Mouse (Mus musculus): ENCODE results near the gene Fzr1. TPM values are rescaled to one million over a fixed set of nuclear protein-coding genes. Genes with fewer than 3 reads are reported as not detected.

Gene Fzr1
- 42.1 and 63.2 TPM in 2 replicates for polyA plus RNA-seq (2015; fragmentation: Nextera tagmentation; extraction: Ambion mirVana)

DNA sequence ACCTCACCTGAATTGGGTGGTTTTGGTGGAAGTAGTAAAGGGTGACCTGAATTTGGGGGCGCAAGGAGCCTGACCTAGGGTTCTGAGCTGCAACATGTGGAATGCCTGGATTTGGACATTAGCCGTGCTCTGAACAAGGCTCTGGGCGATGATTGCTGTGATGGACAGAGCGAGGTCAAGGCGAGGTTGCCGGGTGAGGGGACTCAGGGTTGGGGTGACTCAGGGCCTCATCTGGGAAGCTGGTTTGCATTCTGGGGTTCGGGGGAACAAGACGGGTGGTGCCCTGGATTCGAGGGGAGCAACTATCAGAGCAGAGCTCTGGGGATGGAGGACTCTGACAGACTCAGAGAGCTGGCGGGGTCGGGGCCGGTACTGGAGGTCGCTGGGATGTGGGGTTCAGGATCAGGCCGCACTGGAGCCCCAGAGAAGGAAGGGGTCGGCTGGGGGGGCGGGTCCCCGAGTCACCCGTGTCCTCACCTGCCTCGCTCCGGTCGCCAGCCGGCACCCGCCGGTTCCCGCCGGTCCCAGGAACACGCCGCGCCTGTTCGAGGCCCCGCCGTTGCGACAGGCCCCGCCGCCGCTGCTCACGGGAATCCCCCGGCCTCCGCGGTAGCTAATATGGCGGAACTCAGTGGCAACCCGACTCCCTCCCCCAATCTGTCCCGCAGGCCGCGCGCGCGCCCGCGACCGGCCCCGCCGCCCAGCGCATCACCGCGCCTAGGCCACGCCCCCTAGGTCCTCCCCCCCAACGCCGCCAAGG lies at the start of gene Fzr1:
Gene Fzr1, minus strand, starts transcription at position 724 of the 760 bp plus-strand sequence.

DNA sequence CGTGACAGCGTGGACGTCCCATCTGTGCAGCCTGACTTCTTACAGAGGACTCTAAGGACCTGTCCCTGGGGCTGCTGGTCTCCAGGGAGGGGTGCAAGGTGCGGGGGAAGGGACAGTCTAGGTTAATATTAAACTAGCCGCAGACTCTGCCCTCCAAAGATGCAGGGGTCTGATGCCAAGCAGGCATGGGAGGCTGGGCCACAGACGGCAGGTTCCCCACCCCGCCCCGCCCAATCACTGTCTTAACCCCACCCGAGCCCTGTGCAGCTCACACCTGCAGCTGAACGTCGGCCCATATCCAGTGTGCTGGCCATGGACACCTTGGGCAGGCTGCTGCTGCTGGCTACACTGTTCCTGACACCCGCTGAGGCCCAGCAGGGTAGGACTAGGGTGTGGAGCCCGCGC lies 14.5 kb upstream of the Fzr1 start, which contains the start of gene Smim24:
Gene Smim24, plus strand, starts transcription at position 271 of the 405 bp plus-strand sequence.

DNA sequence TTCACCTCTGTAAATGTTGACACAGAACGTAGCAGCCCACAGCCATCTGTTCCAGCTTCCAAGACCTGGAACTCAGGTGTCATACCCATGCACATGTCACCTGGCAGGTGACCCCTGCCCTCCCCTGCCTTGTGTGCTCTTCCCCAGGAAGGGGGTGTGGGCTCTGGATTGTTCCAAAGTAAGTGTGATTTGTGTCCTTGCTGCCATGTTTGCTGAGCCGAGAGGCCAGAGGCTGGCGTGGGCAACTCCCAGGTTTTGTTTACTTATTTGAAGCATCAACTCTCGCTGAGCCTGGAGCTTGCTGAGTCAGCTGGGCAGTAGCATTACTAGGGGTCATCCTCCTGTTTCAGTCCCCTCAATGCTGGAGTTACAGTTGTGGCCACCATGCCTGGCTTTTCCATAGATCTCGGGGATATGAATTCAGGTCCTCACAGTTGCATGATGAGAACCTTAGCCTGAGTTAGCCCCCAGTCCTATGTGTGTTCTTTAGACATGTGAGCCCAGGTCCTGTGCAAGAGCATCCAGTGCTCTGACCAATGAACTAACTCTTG lies 10.3 kb upstream of the Fzr1 start, which contains the start of gene Gm48552:
Gene Gm48552, plus strand, starts transcription at position 501 of the 551 bp plus-strand sequence.

DNA sequence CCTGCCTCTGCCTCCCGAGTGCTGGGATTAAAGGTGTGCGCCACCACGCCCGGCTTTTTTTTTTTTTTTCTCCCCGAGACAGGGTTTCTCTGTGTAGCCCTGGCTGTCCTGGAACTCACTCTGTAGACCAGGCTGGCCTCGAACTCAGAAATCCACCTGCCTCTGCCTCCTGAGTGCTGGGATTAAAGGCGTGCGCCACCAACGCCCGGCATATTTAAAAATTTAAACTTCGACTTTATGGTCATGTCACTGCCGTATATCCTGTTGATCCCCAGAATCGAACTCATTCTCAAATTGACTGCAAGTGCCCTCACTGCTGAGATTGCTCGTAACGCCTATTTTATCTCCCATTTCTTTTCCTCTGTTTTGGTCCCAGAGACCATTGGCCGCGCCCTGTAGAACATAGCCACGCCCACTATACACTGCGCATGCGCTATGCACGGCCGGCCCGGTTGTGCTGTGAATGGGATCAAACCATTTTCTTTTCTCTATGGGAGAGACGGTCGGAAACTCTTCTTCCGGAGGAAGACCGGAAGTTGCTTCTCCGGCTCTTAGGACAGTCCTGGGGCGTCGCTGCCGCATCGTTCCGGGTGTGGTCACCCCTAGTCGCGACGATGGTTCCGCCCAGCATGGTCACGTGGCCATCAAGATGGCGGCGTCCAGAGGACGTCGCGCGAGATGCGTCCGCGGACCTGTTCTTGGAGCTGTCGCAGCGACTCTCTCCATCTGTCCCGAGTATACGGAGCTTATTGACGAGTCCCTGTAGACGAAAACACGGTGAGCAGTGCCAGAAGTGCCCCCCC lies 5.7 kb upstream of the Fzr1 start, which contains the start of the genes Dohh and Gm48551:
Gene Dohh, plus strand, starts transcription at position 627 of the 803 bp plus-strand sequence.
Gene Gm48551, plus strand, starts transcription at position 665 of the 803 bp plus-strand sequence.

DNA sequence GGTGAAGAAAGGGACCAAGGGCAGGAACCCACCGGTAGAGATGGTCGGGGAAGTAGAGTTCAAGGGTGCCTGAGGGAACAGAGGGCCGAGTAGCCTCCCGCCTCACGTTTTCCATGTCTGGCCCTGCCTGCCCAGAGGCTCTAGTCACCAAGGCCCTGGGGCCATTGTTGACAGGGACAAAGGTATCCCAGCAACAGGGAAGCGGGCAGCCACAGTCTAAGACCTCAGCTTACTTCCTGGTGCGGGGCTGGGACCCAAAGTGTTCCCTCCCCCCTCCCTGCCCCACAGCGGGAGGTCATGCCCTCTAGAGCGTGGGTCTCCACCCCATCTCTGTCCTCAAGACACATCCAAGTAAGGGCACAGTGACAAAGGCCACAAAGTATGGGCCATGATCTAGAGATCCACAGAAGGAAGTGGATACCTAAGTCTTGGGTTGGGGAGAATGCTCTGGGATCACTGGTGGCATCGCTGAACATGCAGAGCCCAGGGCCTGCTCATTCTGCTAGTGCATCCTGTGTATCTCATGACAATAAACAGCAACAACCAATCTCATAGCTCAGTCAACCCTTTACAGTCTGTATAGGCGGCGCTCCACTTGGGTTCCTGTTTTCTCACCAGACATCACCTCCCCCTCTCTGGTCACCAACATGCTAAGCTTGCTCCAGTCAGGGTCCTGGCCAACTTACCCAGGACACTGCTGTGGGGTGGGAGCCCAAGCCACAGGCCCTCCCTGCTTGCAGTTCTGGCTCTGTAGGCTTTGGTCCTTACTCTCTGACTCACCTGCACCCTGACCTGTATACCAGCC lies 12.4 kb downstream of the Fzr1 start, which contains the start of gene 4930404N11Rik:
Gene 4930404N11Rik, minus strand, starts transcription at position 145 of the 805 bp plus-strand sequence.

DNA sequence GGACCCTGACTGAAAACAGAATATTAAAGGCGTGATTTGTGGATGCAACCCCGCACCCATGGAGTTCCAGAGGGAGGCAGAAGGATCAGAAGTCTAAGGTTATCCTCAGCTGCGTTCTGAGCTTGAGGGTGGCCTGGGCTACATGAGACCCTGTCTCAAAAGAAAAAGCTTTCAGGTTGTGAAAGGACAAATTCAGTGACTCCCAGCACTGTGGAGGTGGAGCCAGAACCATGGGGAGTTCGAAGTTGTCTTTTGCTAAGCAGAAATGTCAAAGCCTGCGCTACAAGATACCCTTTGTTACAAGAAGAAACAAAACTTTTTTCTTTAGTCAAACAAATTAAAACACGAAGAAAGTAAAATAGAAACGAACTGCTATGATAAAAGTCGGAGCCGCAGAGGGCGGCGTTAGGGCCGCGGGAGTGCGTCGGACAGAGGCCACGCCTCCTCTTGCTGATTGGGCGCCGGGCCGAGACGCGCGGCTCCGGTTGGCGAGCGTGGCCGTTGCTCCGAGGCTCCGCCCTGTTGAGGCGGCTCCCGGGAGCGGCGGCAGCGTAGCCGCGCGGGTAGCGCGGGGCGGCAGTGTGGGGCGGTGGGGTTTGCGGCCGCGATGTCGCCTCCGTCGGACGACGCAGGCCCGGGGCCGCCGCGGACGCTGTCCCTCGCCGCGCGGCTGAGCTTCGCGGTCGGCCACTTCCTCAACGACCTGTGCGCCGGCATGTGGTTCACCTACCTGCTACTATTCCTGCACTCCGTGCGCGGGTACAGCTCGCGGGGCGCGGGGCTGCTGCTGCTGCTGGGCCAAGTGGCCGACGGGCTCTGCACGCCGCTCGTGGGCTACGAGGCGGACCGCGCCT lies 21.1 kb downstream of the Fzr1 start, which contains the start of gene Mfsd12:
Gene Mfsd12, plus strand, starts transcription at position 501 of the 854 bp plus-strand sequence.

DNA sequence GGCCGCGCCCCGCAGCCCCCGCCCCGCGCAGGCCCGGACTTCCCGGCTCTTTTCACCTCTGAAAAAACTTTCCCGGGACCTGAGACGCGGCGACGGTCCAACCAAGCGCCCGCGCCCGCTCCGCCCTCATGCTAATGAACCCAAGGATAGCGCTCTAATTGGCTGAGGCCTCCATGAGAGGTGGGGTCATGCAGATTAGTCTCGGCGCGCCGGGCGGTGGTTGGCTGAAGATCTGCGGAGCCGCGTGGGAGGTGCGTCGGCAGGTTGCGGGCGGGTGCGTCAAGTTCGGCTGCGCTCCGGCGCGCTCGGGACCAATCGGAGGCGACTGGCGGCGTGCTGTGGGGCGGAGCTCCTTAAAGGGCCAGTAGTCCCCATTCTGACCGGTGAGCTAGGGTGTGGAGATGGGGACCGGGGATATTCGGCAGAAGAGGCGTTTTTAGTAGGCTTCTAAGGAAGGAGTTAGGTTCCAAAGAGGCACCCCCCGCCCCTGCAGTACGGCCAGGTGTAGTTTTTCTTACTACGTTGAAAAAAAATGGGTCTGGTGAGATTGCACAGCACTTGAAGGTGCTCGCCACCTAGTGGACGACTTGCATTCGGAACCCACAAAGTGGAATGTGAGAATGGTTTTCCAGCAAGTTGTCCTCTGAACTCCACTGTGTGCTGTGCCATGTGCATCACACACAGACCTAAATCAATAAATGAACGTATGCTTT lies 27.8 kb downstream of the Fzr1 start, which contains the start of gene Hmg20b:
Gene Hmg20b, minus strand, starts transcription at position 130 of the 713 bp plus-strand sequence.

DNA sequence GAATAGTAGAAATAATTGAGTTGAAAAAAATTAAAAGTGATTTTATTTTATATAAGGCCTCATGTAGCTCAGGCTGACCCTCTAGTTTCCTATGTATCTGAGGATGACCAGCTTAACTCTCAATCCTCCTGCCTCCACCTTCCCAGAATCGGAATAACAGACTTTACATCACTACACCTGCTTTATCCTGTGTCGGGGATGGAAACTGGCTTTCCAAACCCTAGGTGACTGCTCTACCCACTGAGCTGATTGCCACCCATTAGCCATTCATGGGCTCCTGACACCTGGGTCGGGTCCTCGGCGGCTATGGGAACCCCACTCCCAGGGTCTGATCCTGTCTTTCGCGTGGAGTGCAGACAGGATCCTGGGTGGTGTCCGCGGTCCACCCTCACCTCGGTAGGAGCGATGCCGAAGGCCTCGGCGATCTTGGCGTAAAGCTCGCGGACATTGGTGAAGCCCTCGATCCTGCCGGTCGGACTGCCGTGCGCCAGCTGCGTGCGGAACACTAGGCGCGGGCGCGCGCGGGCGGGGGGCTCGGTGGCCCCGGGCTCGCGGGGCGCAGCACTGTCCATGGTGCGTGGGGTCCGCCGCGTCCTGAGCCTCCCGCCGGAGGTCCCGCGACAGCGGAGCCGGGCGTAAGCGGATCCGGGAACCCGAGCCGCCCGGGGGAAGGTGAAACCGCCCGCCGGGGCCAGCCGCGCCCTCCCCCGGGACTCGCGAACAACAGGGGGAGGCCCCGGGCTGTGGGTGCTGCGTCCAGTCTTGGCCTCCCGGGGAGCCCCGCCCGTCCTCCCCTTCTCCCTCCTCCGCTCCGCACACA lies 35.4 kb downstream of the Fzr1 start, which contains the start of gene Gipc3:
Gene Gipc3, minus strand, starts transcription at position 581 of the 820 bp plus-strand sequence.

DNA sequence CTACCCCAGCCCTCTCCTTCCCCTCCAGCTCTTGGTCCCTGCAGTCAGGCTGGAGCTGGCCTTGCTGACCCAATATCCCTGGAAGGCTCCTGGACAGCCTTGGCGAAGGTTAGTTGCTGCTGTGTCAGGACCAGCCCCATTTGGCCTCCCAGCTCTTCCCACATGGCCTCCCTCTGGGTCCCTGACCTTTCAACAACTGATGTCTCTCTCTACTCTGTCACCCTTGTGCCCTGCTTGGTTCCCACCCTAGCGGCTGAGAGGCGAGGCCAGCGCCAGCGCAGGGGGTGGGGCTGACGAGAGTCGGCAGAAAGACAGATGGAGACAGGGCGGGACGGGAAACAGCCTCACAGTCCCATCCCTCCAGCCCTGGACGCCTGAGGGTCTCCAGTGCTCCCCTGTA lies 49.9 kb downstream of the Fzr1 start, which contains the start of gene Tbxa2r:
Gene Tbxa2r, plus strand, starts transcription at position 346 of the 400 bp plus-strand sequence.

DNA sequence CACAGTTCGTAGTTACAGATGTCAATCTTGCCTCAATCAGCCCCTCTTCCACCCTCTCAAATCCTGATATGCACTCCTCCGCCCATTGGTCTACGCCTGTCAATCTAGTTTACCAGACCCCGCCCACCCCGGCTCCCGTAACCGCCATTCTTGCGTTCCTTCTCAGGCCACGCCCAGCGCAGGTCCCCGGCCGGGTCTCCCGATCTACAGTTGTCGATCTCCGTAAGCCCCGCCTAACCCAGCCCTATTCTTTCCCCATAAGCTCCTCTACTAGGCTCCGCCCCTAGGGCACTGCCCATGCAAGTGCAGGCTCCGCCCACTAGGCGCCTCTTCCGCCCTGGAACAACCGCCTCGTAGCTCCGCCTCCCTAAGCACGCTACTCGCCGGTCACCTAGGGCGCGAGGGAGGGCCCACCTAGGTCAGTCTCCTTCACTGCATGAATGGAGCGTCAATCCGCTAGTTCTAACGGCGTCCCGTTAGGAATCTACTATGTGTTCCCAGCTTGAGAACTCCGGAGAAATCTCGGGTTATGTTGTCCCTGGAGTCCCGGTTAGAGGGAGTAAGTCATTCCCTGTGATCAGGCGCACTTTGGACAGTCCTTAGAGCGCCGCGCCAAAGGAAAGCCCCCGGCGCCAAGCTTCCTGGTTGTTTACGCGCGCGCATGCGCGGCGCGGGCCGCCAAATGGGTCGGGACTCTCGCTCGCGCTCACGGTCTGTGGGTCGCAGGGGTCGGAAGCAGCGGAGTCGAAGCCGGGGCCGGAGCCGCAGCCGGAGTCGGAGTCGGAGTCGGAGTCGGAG lies 57.6 kb downstream of the Fzr1 start, which contains the start of gene Cactin:
Gene Cactin, plus strand, starts transcription at position 554 of the 798 bp plus-strand sequence.

Small RNAs within 50 kb of the gene (microRNA-seq; reads per million reads assigned to microRNA genes)
- gene Mir1191b (ENCODE audit: borderline replicate concordance, insufficient number of aligned reads) (2.1 reads per million), gene Mir6913 (ENCODE audit: borderline replicate concordance, insufficient number of aligned reads) (not detected)

Other genes with a start within 250 kb of the Fzr1 start
- 38.3 and 48.5 TPM in 2 replicates for gene Zbtb7a, start 243.3 kb downstream of the Fzr1 start, polyA plus RNA-seq (2015; fragmentation: Nextera tagmentation; extraction: Ambion mirVana)
- gene Pias4, start 210.6 kb downstream of the Fzr1 start, polyA plus RNA-seq (2015; fragmentation: Nextera tagmentation; extraction: Ambion mirVana), result 15.5 and 24.7 TPM in 2 replicates
- 323 and 361 TPM in 2 replicates for gene Eef2, start 201.9 kb downstream of the Fzr1 start, polyA plus RNA-seq (2015; fragmentation: Nextera tagmentation; extraction: Ambion mirVana)
- 45.5 and 58.7 TPM in 2 replicates for gene Dapk3, start 195.5 kb downstream of the Fzr1 start, polyA plus RNA-seq (2015; fragmentation: Nextera tagmentation; extraction: Ambion mirVana)
- gene 4930442H23Rik, start 194.7 kb downstream of the Fzr1 start, polyA plus RNA-seq (2015; fragmentation: Nextera tagmentation; extraction: Ambion mirVana), result 0.16 TPM in 1 of 2 replicates, not detected in the other
- 0.13 TPM in 1 of 2 replicates, not detected in the other for gene Nmrk2, start 176.5 kb downstream of the Fzr1 start, polyA plus RNA-seq (2015; fragmentation: Nextera tagmentation; extraction: Ambion mirVana)
- 2.4 and 8.1 TPM in 2 replicates for gene Atcay, start 147.7 kb downstream of the Fzr1 start, polyA plus RNA-seq (2015; fragmentation: Nextera tagmentation; extraction: Ambion mirVana)
- gene Zfr2, start 145.4 kb downstream of the Fzr1 start, polyA plus RNA-seq (2015; fragmentation: Nextera tagmentation; extraction: Ambion mirVana), result 5.5 and 7.2 TPM in 2 replicates
- gene Matk, start 125.6 kb downstream of the Fzr1 start, polyA plus RNA-seq (2015; fragmentation: Nextera tagmentation; extraction: Ambion mirVana), result 1.5 and 1.8 TPM in 2 replicates
- gene Mrpl54, start 111.6 kb downstream of the Fzr1 start, polyA plus RNA-seq (2015; fragmentation: Nextera tagmentation; extraction: Ambion mirVana), result 257 and 299 TPM in 2 replicates
- 29.0 and 34.3 TPM in 2 replicates for gene Apba3, start 111.6 kb downstream of the Fzr1 start, polyA plus RNA-seq (2015; fragmentation: Nextera tagmentation; extraction: Ambion mirVana)
- gene Tjp3, start 86.9 kb downstream of the Fzr1 start, polyA plus RNA-seq (2015; fragmentation: Nextera tagmentation; extraction: Ambion mirVana), result 0.76 and 1.2 TPM in 2 replicates
- 29.5 and 37.8 TPM in 2 replicates for gene Pip5k1c, start 85.6 kb downstream of the Fzr1 start, polyA plus RNA-seq (2015; fragmentation: Nextera tagmentation; extraction: Ambion mirVana)
- gene Cactin, start 57.4 kb downstream of the Fzr1 start, polyA plus RNA-seq (2015; fragmentation: Nextera tagmentation; extraction: Ambion mirVana), result 17.8 and 25.6 TPM in 2 replicates
- 28.4 and 31.0 TPM in 2 replicates for gene Tbxa2r, start 49.8 kb downstream of the Fzr1 start, polyA plus RNA-seq (2015; fragmentation: Nextera tagmentation; extraction: Ambion mirVana)
- 0.11 and 0.12 TPM in 2 replicates for gene Gipc3, start 35.2 kb downstream of the Fzr1 start, polyA plus RNA-seq (2015; fragmentation: Nextera tagmentation; extraction: Ambion mirVana)
- gene Hmg20b, start 28.0 kb downstream of the Fzr1 start, polyA plus RNA-seq (2015; fragmentation: Nextera tagmentation; extraction: Ambion mirVana), result 59.6 and 78.9 TPM in 2 replicates
- 8.9 and 10.3 TPM in 2 replicates for gene Mfsd12, start 21.0 kb downstream of the Fzr1 start, polyA plus RNA-seq (2015; fragmentation: Nextera tagmentation; extraction: Ambion mirVana)
- gene 4930404N11Rik, start 12.7 kb downstream of the Fzr1 start, polyA plus RNA-seq (2015; fragmentation: Nextera tagmentation; extraction: Ambion mirVana), result 0.95 and 2.1 TPM in 2 replicates
- 62.7 and 76.5 TPM in 2 replicates for gene Dohh, start 5.9 kb upstream of the Fzr1 start, polyA plus RNA-seq (2015; fragmentation: Nextera tagmentation; extraction: Ambion mirVana)
- gene Gm48551, start 6.0 kb upstream of the Fzr1 start, polyA plus RNA-seq (2015; fragmentation: Nextera tagmentation; extraction: Ambion mirVana), result 1.4 and 3.0 TPM in 2 replicates
- 0.77 and 1.2 TPM in 2 replicates for gene Gm48552, start 10.5 kb upstream of the Fzr1 start, polyA plus RNA-seq (2015; fragmentation: Nextera tagmentation; extraction: Ambion mirVana)
- gene Smim24, start 14.5 kb upstream of the Fzr1 start, polyA plus RNA-seq (2015; fragmentation: Nextera tagmentation; extraction: Ambion mirVana), result 3.3 and 8.2 TPM in 2 replicates
- gene Nfic, start 77.1 kb upstream of the Fzr1 start, polyA plus RNA-seq (2015; fragmentation: Nextera tagmentation; extraction: Ambion mirVana), result 65.6 and 73.8 TPM in 2 replicates
- 1.6 and 6.1 TPM in 2 replicates for gene Celf5, start 104.2 kb upstream of the Fzr1 start, polyA plus RNA-seq (2015; fragmentation: Nextera tagmentation; extraction: Ambion mirVana)
- 42.4 and 49.4 TPM in 2 replicates for gene Ncln, start 117.9 kb upstream of the Fzr1 start, polyA plus RNA-seq (2015; fragmentation: Nextera tagmentation; extraction: Ambion mirVana)
- 1.2 and 1.8 TPM in 2 replicates for gene S1pr4, start 121.6 kb upstream of the Fzr1 start, polyA plus RNA-seq (2015; fragmentation: Nextera tagmentation; extraction: Ambion mirVana)
- gene Gna15, start 145.7 kb upstream of the Fzr1 start, polyA plus RNA-seq (2015; fragmentation: Nextera tagmentation; extraction: Ambion mirVana), result 2.0 and 2.2 TPM in 2 replicates
- gene Gna11, start 166.7 kb upstream of the Fzr1 start, polyA plus RNA-seq (2015; fragmentation: Nextera tagmentation; extraction: Ambion mirVana), result 61.6 and 64.5 TPM in 2 replicates
- 477 and 665 TPM in 2 replicates for gene Aes, start 181.0 kb upstream of the Fzr1 start, polyA plus RNA-seq (2015; fragmentation: Nextera tagmentation; extraction: Ambion mirVana)
- gene Tle2, start 196.0 kb upstream of the Fzr1 start, polyA plus RNA-seq (2015; fragmentation: Nextera tagmentation; extraction: Ambion mirVana), result 6.8 and 10.0 TPM in 2 replicates
- 14.5 and 17.4 TPM in 2 replicates for gene Tle6, start 222.6 kb upstream of the Fzr1 start, polyA plus RNA-seq (2015; fragmentation: Nextera tagmentation; extraction: Ambion mirVana)
- 0.46 and 0.72 TPM in 2 replicates for gene BC025920, start 227.8 kb upstream of the Fzr1 start, polyA plus RNA-seq (2015; fragmentation: Nextera tagmentation; extraction: Ambion mirVana)
- 15.8 and 23.5 TPM in 2 replicates for gene Sirt6, start 249.3 kb upstream of the Fzr1 start, polyA plus RNA-seq (2015; fragmentation: Nextera tagmentation; extraction: Ambion mirVana)

Data from adrenal gland, postnatal 0 days (tissue).